In genomic region chr1:52952551-52953397, GRCm38 (mm10) we compare ENCODE assay signal across 9 mouse cellular contexts.
A peak's percentile ranks its signal among the peaks of the same experiment; 100 is the strongest.
DNase-seq lines count a peak whose midpoint lies in the region; ATAC-seq and TF ChIP-seq lines count a peak whose summit lies in the region.
"Had no signal": no experiment of that assay in that cellular context is flagged by ENCODE, and none has a peak within 500 bp of the region (broad histone marks: within the 10 kb centered on the region; RNA-seq: fewer than 3 reads in every experiment).

No protein-coding gene starts in this region.

- H3K27ac ChIP-seq in gastrocnemius, adult 2 months: peak overlapping the region; percentile 68
- no peak overlapping the region for H3K27ac ChIP-seq in bone marrow macrophage, adult 2 months (ENCODE audit: insufficient read depth, low read depth, low read length)
- peak overlapping the region; percentile 79 for H3K27ac ChIP-seq in forebrain, embryonic 10.5 days
- H3K27ac ChIP-seq in hindbrain, postnatal 0 days: peak overlapping the region; percentile 68
- no peak overlapping the region for H3K27ac ChIP-seq in liver, adult 2 months (replicated peaks; ENCODE audit: insufficient read depth, low read depth, low read length)
- 0 out of 2 replicates have a peak overlapping the region, but pooled peaks have one; percentile 8 for H3K27ac ChIP-seq in midbrain, embryonic 14.5 days (replicated peaks; ENCODE audit: low read depth, low read length)

- no peaks in the 10 kb centered on the region for H3K36me3 ChIP-seq in forebrain, embryonic 10.5 days (replicated peaks)
- H3K36me3 ChIP-seq in hindbrain, postnatal 0 days (ENCODE audit: insufficient read depth, low read length): no peaks in the 10 kb centered on the region
- H3K36me3 ChIP-seq in liver, adult 2 months (ENCODE audit: control insufficient read depth, insufficient read depth, low read length): no peaks in the 10 kb centered on the region
- H3K36me3 ChIP-seq in midbrain, embryonic 14.5 days (ENCODE audit: control insufficient read depth, insufficient read depth, low read length): no peaks in the 10 kb centered on the region
- H3K36me3 ChIP-seq: G1E had no signal

- WGBS in forebrain, embryonic 10.5 days: under 1% methylated on average over 47 of the region's 47 CpGs
- 1% methylated on average over 47 of the region's 47 CpGs for WGBS in hindbrain, postnatal 0 days
- 1% methylated on average over 47 of the region's 47 CpGs for WGBS in liver, adult 2 months
- WGBS in midbrain, embryonic 14.5 days: under 1% methylated on average over 47 of the region's 47 CpGs

- peak; percentile 85 for ATAC-seq in hindbrain, postnatal 0 days
- peak; percentile 70 for ATAC-seq in midbrain, embryonic 14.5 days (ENCODE audit: low FRiP score, low TSS enrichment)

- no peak for TF ChIP-seq CTCF in gastrocnemius, adult 2 months (IDR thresholded peaks at IDR 0.05)
- no peak for TF ChIP-seq CTCF in bone marrow macrophage, adult 2 months (IDR thresholded peaks at IDR 0.05; ENCODE audit: low read depth, low read length)
- TF ChIP-seq CTCF in hindbrain, postnatal 0 days (IDR thresholded peaks at IDR 0.05; ENCODE audit: low read depth): no peak
- no peak for TF ChIP-seq CTCF in liver, adult 2 months (IDR thresholded peaks at IDR 0.05; ENCODE audit: low read depth, low read length)

- no peaks in the 10 kb centered on the region for H3K79me2 ChIP-seq in liver, adult 2 months (ENCODE audit: control insufficient read depth, insufficient read depth, low read length)

- H3K27me3 ChIP-seq in forebrain, embryonic 10.5 days (ENCODE audit: poor library complexity, severe bottlenecking): peaks cover 38% of the 10 kb centered on the region
- H3K27me3 ChIP-seq in hindbrain, postnatal 0 days (ENCODE audit: insufficient read depth, low read length): no peaks in the 10 kb centered on the region
- peaks cover 7% of the 10 kb centered on the region for H3K27me3 ChIP-seq in liver, adult 2 months (ENCODE audit: control insufficient read depth, insufficient read depth, low read length)
- H3K27me3 ChIP-seq in midbrain, embryonic 14.5 days (ENCODE audit: control insufficient read depth, insufficient read depth, low read length): no peaks in the 10 kb centered on the region

- no peaks in the 10 kb centered on the region for H3K9me3 ChIP-seq in forebrain, embryonic 10.5 days
- no peaks in the 10 kb centered on the region for H3K9me3 ChIP-seq in hindbrain, postnatal 0 days (ENCODE audit: low read length)
- no peaks in the 10 kb centered on the region for H3K9me3 ChIP-seq in midbrain, embryonic 14.5 days (ENCODE audit: control insufficient read depth, low read length)
- H3K9me3 ChIP-seq: G1E had no signal

- peak overlapping the region; percentile 69 for H3K9ac ChIP-seq in hindbrain, postnatal 0 days (replicated peaks; ENCODE audit: low read length)
- no peak overlapping the region; the same call in 1 of the 2 replicates for H3K9ac ChIP-seq in liver, adult 2 months (ENCODE audit: low read depth, low read length)
- peak overlapping the region; percentile 60 for H3K9ac ChIP-seq in midbrain, embryonic 14.5 days (replicated peaks; ENCODE audit: low read length)

- peak overlapping the region; percentile 72 for H3K4me3 ChIP-seq in gastrocnemius, adult 2 months
- peak overlapping the region; percentile 40 for H3K4me3 ChIP-seq in bone marrow macrophage, adult 2 months (ENCODE audit: insufficient read depth, low read length)
- H3K4me3 ChIP-seq in forebrain, embryonic 10.5 days: peak overlapping the region; percentile 71
- peak overlapping the region; percentile 72 for H3K4me3 ChIP-seq in hindbrain, postnatal 0 days (ENCODE audit: low read length)
- H3K4me3 ChIP-seq in liver, adult 2 months (ENCODE audit: insufficient read depth, low read depth, low read length): peak overlapping the region; percentile 19
- H3K4me3 ChIP-seq in midbrain, embryonic 14.5 days (replicated peaks; ENCODE audit: low read depth, low read length): peak overlapping the region; percentile 55

- H3K4me1 ChIP-seq in bone marrow macrophage, adult 2 months (ENCODE audit: control insufficient read depth, insufficient read depth, low read length): peaks cover 10% of the 10 kb centered on the region
- peaks cover 20% of the 10 kb centered on the region for H3K4me1 ChIP-seq in forebrain, embryonic 10.5 days
- H3K4me1 ChIP-seq in hindbrain, postnatal 0 days (ENCODE audit: insufficient read depth, low read length): no peaks in the 10 kb centered on the region; the same call in 1 of the 2 replicates
- peaks cover 6% of the 10 kb centered on the region for H3K4me1 ChIP-seq in liver, adult 2 months (ENCODE audit: control insufficient read depth, insufficient read depth, low read length)
- H3K4me1 ChIP-seq in midbrain, embryonic 14.5 days (ENCODE audit: control insufficient read depth, insufficient read depth, low read length): peaks cover 16% of the 10 kb centered on the region; the same call in 1 of the 2 replicates

- intact Hi-C loops in gastrocnemius, adult 2 months (cut with DNase I): loop anchor here (10.0 kb wide), 1 partner anchor 82 kb away; no protein-coding TSS in a partner anchor

- peak overlapping the region; percentile 98 for H3K4me2 ChIP-seq in hindbrain, postnatal 0 days (ENCODE audit: low read depth, low read length)
- peak overlapping the region; percentile 99 for H3K4me2 ChIP-seq in midbrain, embryonic 14.5 days (ENCODE audit: low read length)

- no peak for TF ChIP-seq POLR2A in bone marrow macrophage, adult 2 months (IDR thresholded peaks at IDR 0.05; ENCODE audit: borderline replicate concordance, low read depth, low read length)
- no peak for TF ChIP-seq POLR2A in liver, adult 2 months (IDR thresholded peaks at IDR 0.05; ENCODE audit: extremely low read depth, insufficient read depth, low read length)

- DNase-seq in gastrocnemius, adult 2 months: peak; percentile 52
- no peak for DNase-seq in gastrocnemius, postnatal 4 days (ENCODE audit: low spot score in 2 of 2)
- peak; percentile 31 for DNase-seq in forebrain, embryonic 10.5 days (ENCODE audit: extremely low spot score, low spot score)
- peak; percentile 32 for DNase-seq in hindbrain, postnatal 0 days (ENCODE audit: low spot score)
- DNase-seq in liver, adult 2 months (ENCODE audit: extremely low read depth, low read depth, low spot score): no peak
- DNase-seq in midbrain, embryonic 14.5 days: peak; percentile 53
- peak; percentile 5 to 9 for DNase-seq in thymus, adult 18-20 months

Comparison
In these comparisons a context has a peak if more than half of its experiments do, and no peak if none do; other contexts are left out.
1. DNase-seq: peak in gastrocnemius, adult 2 months (single experiment), forebrain, embryonic 10.5 days (single experiment), hindbrain, postnatal 0 days (single experiment), midbrain, embryonic 14.5 days (single experiment) and thymus, adult 18-20 months (2 of 2); none in gastrocnemius, postnatal 4 days (0 of 2) and liver, adult 2 months (single experiment).
2. H3K27ac ChIP-seq: peak in gastrocnemius, adult 2 months (single experiment), forebrain, embryonic 10.5 days (single experiment), hindbrain, postnatal 0 days (single experiment) and midbrain, embryonic 14.5 days (single experiment); none in bone marrow macrophage, adult 2 months (single experiment) and liver, adult 2 months (single experiment).
3. H3K4me3 ChIP-seq: peak in every context shown above with its lines; median percentile 72 in gastrocnemius, adult 2 months; 72 in hindbrain, postnatal 0 days; 71 in forebrain, embryonic 10.5 days; 55 in midbrain, embryonic 14.5 days; 40 in bone marrow macrophage, adult 2 months; 19 in liver, adult 2 months.